Mouse (Mus musculus) heart, adult 9 months (tissue): ENCODE measurements around the gene Gtf2ird1.
"Not testable (repeated sequence)": the region's sequence is repeated elsewhere in the genome, so short reads cannot be mapped to it uniquely, and the experiment has no call there.

Experiments used
- DNase-seq, 2 experiments: peaks; one replicate each; pipeline ENCODE4 v3.0.0; 2022; ENCODE audit warnings: low spot score in 2 of 2

Gene Gtf2ird1

GRCm38 (mm10) chr5:134410307-134410836 lies 46.1 kb downstream of the Gtf2ird1 start:
- DNase-seq: no peak

GRCm38 (mm10) chr5:134409606-134410306 lies 46.8 kb downstream of the Gtf2ird1 start:
- DNase-seq: no peak

- DNase-seq: no peak
Measured at GRCm38 (mm10) chr5:134408119-134408518, 48.4 kb downstream of the Gtf2ird1 start.

GRCm38 (mm10) chr5:134401841-134402240 lies 54.7 kb downstream of the Gtf2ird1 start:
- no peak for DNase-seq

GRCm38 (mm10) chr5:134397434-134398163 lies 58.9 kb downstream of the Gtf2ird1 start:
- DNase-seq: no peak

GRCm38 (mm10) chr5:134396519-134396918 lies 60.0 kb downstream of the Gtf2ird1 start:
- DNase-seq: peak; percentile 27 to 30

- DNase-seq: peak; percentile 30 to 31
Measured at GRCm38 (mm10) chr5:134394624-134395023, 61.9 kb downstream of the Gtf2ird1 start.

GRCm38 (mm10) chr5:134393624-134394023 lies 62.9 kb downstream of the Gtf2ird1 start:
- peak in 1 of 2 experiments; percentile 20 for DNase-seq

GRCm38 (mm10) chr5:134385106-134385505 lies 71.4 kb downstream of the Gtf2ird1 start:
- DNase-seq: peak in 1 of 2 experiments; percentile 59

GRCm38 (mm10) chr5:134375256-134375655 lies 81.3 kb downstream of the Gtf2ird1 start:
- no peak for DNase-seq

GRCm38 (mm10) chr5:134374546-134374945 lies 82.0 kb downstream of the Gtf2ird1 start:
- peak; percentile 75 to 88 for DNase-seq

GRCm38 (mm10) chr5:134373912-134374488 lies 82.5 kb downstream of the Gtf2ird1 start:
- peak; percentile 70 to 71 for DNase-seq

GRCm38 (mm10) chr5:134372926-134373658 lies 83.4 kb downstream of the Gtf2ird1 start:
- DNase-seq: no peak

GRCm38 (mm10) chr5:134371511-134372289 lies 84.8 kb downstream of the Gtf2ird1 start:
- DNase-seq: no peak

GRCm38 (mm10) chr5:134370831-134371230 lies 85.7 kb downstream of the Gtf2ird1 start:
- no peak for DNase-seq

- no peak for DNase-seq
Measured at GRCm38 (mm10) chr5:134359101-134359500, 97.4 kb downstream of the Gtf2ird1 start.

- not testable (repeated sequence) for DNase-seq
Measured at GRCm38 (mm10) chr5:134355372-134355771, 101.1 kb downstream of the Gtf2ird1 start.

GRCm38 (mm10) chr5:134353117-134353516 lies 103.4 kb downstream of the Gtf2ird1 start:
- DNase-seq: no peak

GRCm38 (mm10) chr5:134352527-134353001 lies 104.0 kb downstream of the Gtf2ird1 start:
- DNase-seq: peak; percentile 15 to 38

GRCm38 (mm10) chr5:134350660-134351059 lies 105.9 kb downstream of the Gtf2ird1 start:
- peak; percentile 36 to 48 for DNase-seq

GRCm38 (mm10) chr5:134347066-134347465 lies 109.5 kb downstream of the Gtf2ird1 start:
- no peak for DNase-seq
